Mouse (Mus musculus) layer of hippocampus, adult 9-11 months (tissue): ENCODE data around the gene Srp14.

Experiments
- DNase-seq: peaks from one replicate; pipeline ENCODE4 v3.0.0; 2022

Gene Srp14

GRCm38 (mm10) chr2:118429297-118429696 lies 50.2 kb downstream of the Srp14 start:
- no peak for DNase-seq

- no peak for DNase-seq
Measured at GRCm38 (mm10) chr2:118428296-118428695, 51.2 kb downstream of the Srp14 start.
